Mouse (Mus musculus) myocyte (in vitro differentiated cells): ENCODE measurements around the gene Adra1b. TPM values are rescaled to one million over a fixed set of nuclear protein-coding genes. Genes with fewer than 3 reads are reported as not detected.

Experiments used
- H3K27me3 ChIP-seq: one replicate; pipeline ENCODE4 v1.6.1; 2011; ENCODE audit not compliant: control insufficient read depth, insufficient read depth, insufficient read length
- H3K36me3 ChIP-seq: one replicate; pipeline ENCODE4 v1.6.1; 2011; ENCODE audit not compliant: control insufficient read depth, insufficient read depth
- H3K4me2 ChIP-seq: one replicate; pipeline ENCODE4 v1.6.1; 2011; ENCODE audit warnings: low read depth, control low read depth
- H3K4me3 ChIP-seq: one replicate; pipeline ENCODE4 v1.5.1; 2011; ENCODE audit warnings: mild to moderate bottlenecking, control low read depth, moderate library complexity
- H3K79me2 ChIP-seq: one replicate; pipeline ENCODE4 v1.6.1; 2011; ENCODE audit not compliant: control insufficient read depth, insufficient read depth
- H3ac ChIP-seq: one replicate; pipeline ENCODE4 v1.6.1; 2011; ENCODE audit not compliant: control insufficient read depth, insufficient read length
- CEBPB ChIP-seq: IDR thresholded peaks from 2 replicates; pipeline ENCODE4 v1.6.1; 2011; ENCODE audit warnings: mild to moderate bottlenecking, moderate library complexity; ENCODE audit not compliant: poor library complexity, insufficient read depth, severe bottlenecking
- E2F4 ChIP-seq: IDR thresholded peaks from one replicate; pipeline ENCODE4 v1.6.1; 2011; ENCODE audit warnings: mild to moderate bottlenecking, control low read depth, moderate library complexity; ENCODE audit not compliant: insufficient read depth
- MAX ChIP-seq: IDR thresholded peaks from one replicate; pipeline ENCODE4 v1.6.1; 2011; ENCODE audit warnings: low read depth, mild to moderate bottlenecking, control low read depth
- MYOD1 ChIP-seq, 3 experiments: IDR thresholded peaks; one replicate each; pipeline ENCODE4 v1.6.1; 2011; ENCODE audit warnings: control low read depth in 2 of 3, low read depth in 2 of 3, mild to moderate bottlenecking in 2 of 3, moderate library complexity in 1 of 3; ENCODE audit not compliant: insufficient read length in 2 of 3, control insufficient read depth in 1 of 3
- MYOG ChIP-seq, 3 experiments: IDR thresholded peaks; one replicate each; pipeline ENCODE4 v1.6.1; 2011; ENCODE audit warnings: control low read depth in 2 of 3, low read depth in 2 of 3, mild to moderate bottlenecking in 2 of 3; ENCODE audit not compliant: insufficient read length in 2 of 3, control insufficient read depth in 1 of 3, insufficient read depth in 1 of 3
- POLR2A ChIP-seq: IDR thresholded peaks from one replicate; pipeline ENCODE4 v1.6.1; 2011; ENCODE audit warnings: low read depth, mild to moderate bottlenecking, control low read depth, moderate library complexity; ENCODE audit not compliant: insufficient read length
- POLR2AphosphoS2 ChIP-seq: IDR thresholded peaks from one replicate; pipeline ENCODE4 v1.6.1; 2011; ENCODE audit warnings: low read depth, control low read depth; ENCODE audit not compliant: insufficient read length
- REST ChIP-seq: IDR thresholded peaks from one replicate; pipeline ENCODE4 v1.6.1; 2011; ENCODE audit warnings: mild to moderate bottlenecking, control low read depth, moderate library complexity; ENCODE audit not compliant: insufficient read depth, insufficient read length
- SRF ChIP-seq: IDR thresholded peaks from one replicate; pipeline ENCODE4 v1.6.1; 2011; ENCODE audit warnings: low read depth; ENCODE audit not compliant: control insufficient read depth, insufficient read length
- TCF12 ChIP-seq: IDR thresholded peaks from one replicate; pipeline ENCODE4 v1.6.1; 2011; ENCODE audit warnings: mild to moderate bottlenecking, control low read depth; ENCODE audit not compliant: poor library complexity, insufficient read depth, severe bottlenecking
- TCF3 ChIP-seq: IDR thresholded peaks from one replicate; pipeline ENCODE4 v1.6.1; 2011; ENCODE audit warnings: low read depth, control low read depth; ENCODE audit not compliant: insufficient read length
- USF1 ChIP-seq: IDR thresholded peaks from one replicate; pipeline ENCODE4 v1.6.1; 2011; ENCODE audit warnings: low read depth, mild to moderate bottlenecking, control low read depth, moderate library complexity
- polyA plus RNA-seq: library from polyadenylated mRNA; unstranded; fragments of >200 nt; fragmentation: generic; extraction: Trizol; gene quantifications from one replicate; pipeline ENCODE4 v1.2.1, GENCODE M21; 2012; ENCODE audit warnings: missing spikeins

The Adra1b gene
- polyA plus RNA-seq, 1 experiment = 1.9 TPM

DNA sequence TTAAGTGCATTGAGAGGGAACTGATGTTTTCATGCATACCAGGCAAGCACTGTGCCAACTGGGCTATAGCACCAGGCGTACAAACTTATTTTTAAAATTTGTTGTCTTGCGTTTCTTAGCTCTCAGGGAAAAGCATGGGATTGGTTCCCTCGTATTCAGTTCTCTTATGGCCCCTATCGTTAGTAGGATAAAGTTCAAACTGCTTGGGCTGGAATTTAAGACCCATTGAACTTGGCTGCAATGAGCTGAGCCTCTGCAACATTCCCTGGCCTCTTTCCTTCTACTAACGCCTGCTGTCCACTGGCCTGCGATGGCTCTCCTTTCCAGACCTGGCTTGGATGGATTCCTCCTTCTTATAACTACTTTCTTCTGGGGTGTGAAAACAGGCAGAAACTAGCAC lies 110.6 kb downstream of the Adra1b start:
- no peak overlapping the region for H3ac ChIP-seq
- TF ChIP-seq USF1 = no peak
- no peak for TF ChIP-seq POLR2A
- no peak for TF ChIP-seq CEBPB
- TF ChIP-seq TCF3 = no peak
- H3K4me3 ChIP-seq = no peak overlapping the region
- no peaks in the 10 kb centered on the region for H3K27me3 ChIP-seq
- no peaks in the 10 kb centered on the region for H3K79me2 ChIP-seq
- H3K36me3 ChIP-seq = no peaks in the 10 kb centered on the region
- no peak overlapping the region for H3K4me2 ChIP-seq

DNA sequence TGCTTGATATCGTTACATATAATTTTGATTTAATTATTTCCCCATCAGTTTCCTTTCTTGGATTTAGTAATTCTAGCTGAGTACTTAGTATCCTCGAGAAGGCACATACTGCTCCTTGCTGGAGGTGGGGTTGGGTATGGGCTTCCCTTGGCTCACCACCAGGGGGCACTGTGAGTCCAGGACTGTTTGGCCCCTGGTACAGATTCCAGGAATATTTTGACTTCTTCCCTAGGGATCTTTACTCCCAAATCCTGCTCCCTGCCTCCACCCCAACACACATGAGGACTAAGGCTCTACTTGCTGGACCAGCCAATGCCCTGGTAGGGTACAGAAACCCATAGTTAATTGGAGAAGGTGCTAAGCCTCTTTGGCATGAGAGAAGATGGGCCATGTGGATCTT lies 117.2 kb downstream of the Adra1b start:
- TF ChIP-seq USF1 = no peak
- no peak for TF ChIP-seq MYOG (IDR thresholded peaks at IDR 0.05; ENCODE audit: control insufficient read depth in 1 of 3, insufficient read depth in 1 of 3, insufficient read length in 2 of 3, low read depth in 2 of 3)
- TF ChIP-seq CEBPB = no peak
- no peak for TF ChIP-seq MYOD1 (IDR thresholded peaks at IDR 0.05; ENCODE audit: control insufficient read depth in 1 of 3, insufficient read length in 2 of 3, low read depth in 2 of 3)
- TF ChIP-seq POLR2A = no peak
- TF ChIP-seq POLR2AphosphoS2 = no peak
- no peak for TF ChIP-seq TCF3
- TF ChIP-seq SRF = no peak
- TF ChIP-seq TCF12 = no peak
- TF ChIP-seq REST = no peak
- no peak for TF ChIP-seq MAX
- TF ChIP-seq E2F4 = no peak
- Histone ChIP-seq H3K4me2 (no peak overlapping the region), H3ac (no peak overlapping the region), H3K27me3 (no peaks in the 10 kb centered on the region), H3K36me3 (no peaks in the 10 kb centered on the region), H3K79me2 (no peaks in the 10 kb centered on the region), H3K4me3 (no peak overlapping the region)

GRCm38 (mm10) chr11:43783106-43783505 lies 117.9 kb downstream of the Adra1b start:
- H3K4me2 ChIP-seq = no peak overlapping the region
- no peaks in the 10 kb centered on the region for H3K27me3 ChIP-seq
- H3K4me3 ChIP-seq = no peak overlapping the region
- no peak overlapping the region for H3ac ChIP-seq
- H3K36me3 ChIP-seq = no peaks in the 10 kb centered on the region
- no peaks in the 10 kb centered on the region for H3K79me2 ChIP-seq
- TF ChIP-seq MYOD1 (IDR thresholded peaks at IDR 0.05; ENCODE audit: control insufficient read depth in 1 of 3, insufficient read length in 2 of 3, low read depth in 2 of 3) = no peak
- no peak for TF ChIP-seq POLR2AphosphoS2
- TF ChIP-seq E2F4 = no peak
- no peak for TF ChIP-seq POLR2A

- Histone ChIP-seq H3ac (no peak overlapping the region), H3K4me3 (no peak overlapping the region), H3K79me2 (no peaks in the 10 kb centered on the region), H3K27me3 (no peaks in the 10 kb centered on the region), H3K36me3 (no peaks in the 10 kb centered on the region), H3K4me2 (no peak overlapping the region)
- no peak for TF ChIP-seq POLR2AphosphoS2
- no peak for TF ChIP-seq REST
- no peak for TF ChIP-seq MAX
- TF ChIP-seq E2F4 = no peak
- TF ChIP-seq MYOD1 (IDR thresholded peaks at IDR 0.05; ENCODE audit: control insufficient read depth in 1 of 3, insufficient read length in 2 of 3, low read depth in 2 of 3) = peak in 1 of 3 experiments; percentile 37
- TF ChIP-seq MYOG (IDR thresholded peaks at IDR 0.05; ENCODE audit: control insufficient read depth in 1 of 3, insufficient read depth in 1 of 3, insufficient read length in 2 of 3, low read depth in 2 of 3) = peak in 1 of 3 experiments; percentile 28
Observed at GRCm38 (mm10) chr11:43779551-43779950, 121.5 kb downstream of the Adra1b start.

GRCm38 (mm10) chr11:43776324-43776694 lies 124.7 kb downstream of the Adra1b start:
- no peak overlapping the region for H3ac ChIP-seq
- no peak overlapping the region for H3K4me3 ChIP-seq
- H3K27me3 ChIP-seq = no peaks in the 10 kb centered on the region
- H3K4me2 ChIP-seq = no peak overlapping the region
- H3K36me3 ChIP-seq = no peaks in the 10 kb centered on the region
- no peak for TF ChIP-seq POLR2AphosphoS2
- no peak for TF ChIP-seq MYOD1 (IDR thresholded peaks at IDR 0.05; ENCODE audit: control insufficient read depth in 1 of 3, insufficient read length in 2 of 3, low read depth in 2 of 3)
- no peak for TF ChIP-seq TCF12
- no peak for TF ChIP-seq SRF
- no peak for TF ChIP-seq REST
- no peak for TF ChIP-seq MYOG (IDR thresholded peaks at IDR 0.05; ENCODE audit: control insufficient read depth in 1 of 3, insufficient read depth in 1 of 3, insufficient read length in 2 of 3, low read depth in 2 of 3)
- TF ChIP-seq MAX = no peak
- no peak for TF ChIP-seq E2F4
- TF ChIP-seq CEBPB = no peak
- no peak for TF ChIP-seq TCF3
- no peak for TF ChIP-seq USF1
- no peak for TF ChIP-seq POLR2A
- H3K79me2 ChIP-seq = no peaks in the 10 kb centered on the region
